Mouse (Mus musculus): ENCODE data around the gene Dusp27.
A peak's percentile ranks its signal among the peaks of the same experiment; 100 is the strongest.
"Not testable (repeated sequence)": the region's sequence is repeated elsewhere in the genome, so short reads cannot be mapped to it uniquely, and the experiment has no call there.

Gene Dusp27

DNA sequence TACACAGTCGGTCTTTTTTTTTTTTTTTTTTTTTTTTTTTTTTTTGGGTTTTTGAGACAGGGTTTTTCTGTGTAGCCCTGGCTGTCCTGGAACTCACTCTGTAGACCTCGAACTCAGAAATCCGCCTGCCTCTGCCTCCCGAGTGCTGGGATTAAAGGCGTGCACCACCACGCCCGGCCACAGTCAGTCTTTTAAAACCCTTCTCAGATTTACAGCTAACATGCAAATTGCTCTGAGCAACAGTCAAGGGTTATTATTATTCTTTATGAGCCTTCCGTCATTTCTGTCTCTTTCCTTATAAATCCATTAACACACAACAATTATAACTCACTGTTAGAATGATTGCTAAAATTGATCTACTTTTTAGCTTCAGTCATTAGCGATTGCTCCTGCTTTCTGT, 14.1 kb upstream of the Dusp27 start:
- not testable (repeated sequence) for DNase-seq

- DNase-seq = no peak
These were observed 12.0 kb upstream of the Dusp27 start for GRCm38 (mm10) chr1:166139620-166140184.

GRCm38 (mm10) chr1:166139113-166139512, 11.4 kb upstream of the Dusp27 start:
- DNase-seq = no peak

GRCm38 (mm10) chr1:166138136-166138535, 10.4 kb upstream of the Dusp27 start:
- DNase-seq = peak; percentile 25 to 60

DNA sequence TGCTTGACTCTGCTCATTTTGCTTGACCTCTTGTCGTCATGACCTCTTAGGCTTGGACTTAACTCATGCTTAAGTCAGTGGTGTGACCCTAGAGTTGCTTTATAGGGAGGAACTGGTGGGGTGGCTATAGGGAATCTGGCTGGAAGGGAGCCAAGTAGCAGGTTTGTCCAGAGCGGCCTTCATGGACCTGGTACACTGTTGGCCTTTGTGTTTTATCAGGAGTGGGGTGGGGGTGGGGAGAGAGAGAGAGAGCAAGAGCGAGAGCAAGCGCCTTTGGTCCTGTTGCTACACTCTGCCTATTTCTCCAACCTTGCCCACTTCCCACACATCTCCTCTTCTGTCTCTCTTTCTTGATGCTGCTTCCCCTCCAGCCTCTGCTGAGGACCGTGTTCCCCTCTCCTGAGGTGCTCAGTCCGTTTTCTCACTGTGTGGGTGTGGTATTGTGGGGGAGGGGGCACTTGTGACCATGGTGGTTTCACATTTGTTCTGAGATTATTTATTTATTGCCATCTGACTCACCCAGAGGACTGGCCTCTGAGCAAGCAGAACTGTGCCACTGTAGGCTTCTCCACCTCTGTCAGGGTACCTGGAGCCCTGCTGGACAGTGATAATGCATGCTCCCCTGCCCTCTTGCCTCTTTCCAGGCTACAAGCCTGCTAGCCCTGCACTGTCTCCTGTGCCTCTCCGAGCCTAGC, 9.7 kb upstream of the Dusp27 start:
- DNase-seq = no peak

DNA sequence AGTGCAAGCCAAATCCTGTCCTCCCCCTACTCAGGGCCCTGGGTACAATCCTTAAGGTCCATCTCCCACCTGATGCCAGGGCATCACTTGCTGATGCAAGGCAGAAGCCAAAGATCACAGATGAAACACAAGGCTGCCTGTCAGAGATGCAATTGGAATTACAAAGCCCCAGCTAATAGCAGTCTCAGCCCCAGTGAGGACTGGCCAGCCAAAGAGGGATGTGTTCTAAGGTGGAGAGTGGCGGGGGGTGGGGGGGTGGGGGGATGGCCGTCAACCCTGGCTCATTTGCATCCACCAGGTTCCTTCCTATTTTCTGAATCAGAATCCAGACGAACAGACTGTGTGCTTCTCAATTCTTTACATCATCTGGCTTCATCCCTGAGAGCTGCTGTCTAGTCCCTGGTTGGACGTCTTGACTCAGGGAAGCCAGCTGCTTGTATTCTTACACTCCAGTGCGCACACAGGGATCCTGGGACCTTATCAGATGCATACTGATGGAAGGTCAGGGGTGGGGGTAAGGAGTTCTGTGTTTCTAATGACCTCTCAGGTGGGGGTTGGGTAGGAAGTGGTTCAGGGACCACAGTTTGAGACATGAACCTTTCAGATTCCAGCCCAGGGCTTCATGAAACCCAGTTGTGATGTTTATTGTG, 7.5 kb upstream of the Dusp27 start:
- no peak for DNase-seq

DNA sequence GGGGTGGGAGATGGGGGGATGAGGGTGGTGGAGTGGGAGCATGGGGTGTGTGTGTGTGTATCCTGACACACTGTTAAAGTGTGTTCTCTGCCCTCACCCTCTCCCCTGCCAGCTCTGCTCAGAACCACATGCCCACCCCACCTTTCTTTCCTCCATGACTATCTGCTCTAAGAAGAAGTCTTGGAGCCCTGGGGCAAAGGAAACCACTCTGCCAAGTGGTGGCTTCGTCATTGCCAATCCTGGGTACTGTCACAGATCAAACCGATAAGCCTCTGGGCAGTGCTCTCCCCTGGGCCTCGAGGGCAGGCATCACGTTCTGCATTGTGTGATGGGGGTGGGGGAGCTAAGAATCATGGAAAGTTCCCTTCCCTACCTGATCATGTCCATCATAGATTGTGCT, 4.6 kb upstream of the Dusp27 start:
- no peak for DNase-seq

GRCm38 (mm10) chr1:166130224-166130860, 2.6 kb upstream of the Dusp27 start, which contains the start of gene Gpa33:
Gpa33 (plus strand) TSS chr1:166130238.
- no peak for DNase-seq

DNA sequence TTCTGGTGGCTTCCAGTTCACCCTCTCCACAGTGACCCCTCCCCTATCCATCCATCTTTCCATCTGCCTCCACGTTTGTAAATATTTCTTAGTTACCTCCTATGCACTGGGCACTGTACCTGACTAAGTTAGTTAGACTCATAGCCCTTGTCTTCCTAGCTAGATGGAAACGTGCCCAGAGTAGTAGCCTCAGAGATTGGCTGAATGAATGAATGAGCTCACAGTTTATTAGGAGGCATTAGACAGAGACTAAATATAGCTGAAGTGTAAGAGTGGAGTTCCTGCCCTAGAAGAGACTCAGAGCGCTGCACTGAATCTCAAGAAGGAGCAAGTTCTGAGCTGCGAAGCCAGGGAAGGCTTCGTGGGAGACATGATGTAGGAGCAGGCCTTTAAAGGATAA, 829 bp upstream of the Dusp27 start:
- no peak for DNase-seq

DNA sequence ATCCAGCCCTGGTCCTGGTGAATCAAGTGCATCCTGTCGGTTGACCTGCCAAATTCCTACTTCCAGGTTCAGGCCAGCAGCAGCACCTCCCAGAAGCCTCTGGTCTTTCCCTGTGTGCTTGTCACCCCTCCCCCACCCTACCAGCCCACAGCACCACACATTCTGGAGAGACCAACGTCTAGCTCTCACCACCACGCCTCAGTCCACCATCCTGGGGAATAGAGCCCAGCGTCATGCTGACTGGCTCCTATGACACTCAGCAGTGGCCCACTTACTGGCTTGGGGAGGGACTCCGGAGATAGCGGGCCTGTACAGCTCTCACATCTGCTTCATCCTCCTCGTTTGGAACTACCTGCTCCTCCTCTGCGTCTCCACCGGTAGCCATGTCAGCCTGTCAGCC, 927 bp downstream of the Dusp27 start:
- DNase-seq = no peak

DNA sequence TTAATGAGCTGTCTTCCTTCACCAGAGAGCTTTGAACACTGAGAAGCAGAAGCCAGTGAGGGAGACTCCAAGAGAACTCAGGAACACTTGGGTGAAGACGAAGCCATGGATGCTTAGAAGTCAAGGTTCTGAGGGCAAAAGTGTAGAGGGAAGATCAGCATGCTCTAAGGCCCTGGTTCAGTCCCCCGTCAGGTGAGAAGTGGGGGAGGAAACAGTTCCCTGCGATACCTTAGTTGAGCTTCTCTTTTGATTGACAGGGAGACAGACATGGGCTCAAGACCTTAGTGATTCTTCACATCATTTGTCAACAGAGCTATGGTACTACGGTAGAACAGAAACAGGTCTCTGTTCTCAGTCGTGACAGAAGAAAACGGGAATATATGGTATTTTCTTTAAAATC, 1.4 kb downstream of the Dusp27 start:
- no peak for DNase-seq

DNA sequence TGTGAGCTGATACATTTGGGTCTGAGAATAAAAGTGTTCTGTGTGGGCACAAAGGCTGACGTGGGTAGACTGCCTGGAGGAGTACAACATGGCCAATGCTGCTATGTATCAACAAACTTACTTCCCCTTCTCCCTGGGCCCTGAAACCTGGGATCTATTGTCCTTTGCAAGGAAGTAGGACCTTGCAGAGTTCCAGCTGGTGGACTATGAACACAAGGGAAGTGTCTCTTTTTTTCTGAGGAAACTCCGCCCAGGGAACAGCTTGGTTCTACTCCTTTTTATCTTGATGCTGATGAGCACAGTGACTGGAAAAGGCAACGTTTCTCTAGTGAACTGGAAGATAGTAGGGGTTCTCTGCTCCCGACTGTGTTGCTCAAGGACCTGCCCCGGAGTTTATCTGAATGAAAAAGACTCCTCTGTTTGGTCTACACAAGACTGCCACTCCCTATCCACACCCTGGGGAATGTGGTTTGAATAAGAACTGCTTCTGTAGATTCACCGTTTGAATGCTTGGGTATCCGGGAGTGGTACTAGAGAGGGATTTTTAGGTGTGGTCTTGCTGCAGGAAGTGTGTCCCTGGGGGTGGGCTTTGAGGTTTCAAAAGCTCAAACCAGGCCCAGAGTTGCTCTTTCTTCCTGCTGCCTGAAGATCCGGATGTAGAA, 2.7 kb downstream of the Dusp27 start:
- DNase-seq = no peak

DNA sequence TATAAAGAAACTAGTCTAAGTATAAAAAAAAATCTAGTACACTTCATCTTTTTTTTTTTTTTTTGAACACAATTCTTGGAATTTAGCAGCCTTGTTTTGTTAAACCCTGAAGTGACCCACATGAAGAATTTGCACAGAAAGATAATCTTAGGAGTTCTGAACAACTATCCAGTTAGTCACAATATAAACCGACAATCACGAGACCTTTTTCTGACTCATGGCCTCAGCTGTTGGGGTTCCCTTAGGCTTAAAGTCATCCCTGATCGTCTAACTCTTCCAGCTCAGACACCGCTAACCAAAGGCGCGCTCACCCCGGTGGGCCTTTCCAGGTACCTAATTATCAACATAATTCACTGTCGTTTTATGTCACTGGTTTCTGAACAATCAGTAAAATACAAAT, 4.0 kb downstream of the Dusp27 start:
- no peak for DNase-seq

DNA sequence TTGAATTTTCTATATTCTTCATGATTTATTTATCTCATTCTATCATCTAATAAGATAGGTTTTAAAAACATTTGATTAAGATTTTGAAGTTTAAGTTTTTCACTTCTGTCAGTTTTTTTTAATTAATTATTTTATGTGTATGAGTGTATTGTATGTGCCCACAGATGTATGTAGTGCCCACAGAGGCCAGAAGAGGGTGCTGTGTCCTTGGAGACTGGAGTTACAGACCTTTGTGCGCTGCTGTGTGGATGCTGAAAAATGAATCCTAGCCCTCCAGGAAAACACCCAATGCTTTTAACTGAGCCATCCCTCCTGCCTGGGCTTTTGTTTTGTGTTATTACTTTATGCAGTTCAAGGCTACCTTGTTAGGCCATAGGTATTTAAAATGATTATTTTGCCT, 4.7 kb downstream of the Dusp27 start:
- no peak for DNase-seq

- no peak for DNase-seq
These were observed 5.6 kb downstream of the Dusp27 start for GRCm38 (mm10) chr1:166122114-166122513.

DNA sequence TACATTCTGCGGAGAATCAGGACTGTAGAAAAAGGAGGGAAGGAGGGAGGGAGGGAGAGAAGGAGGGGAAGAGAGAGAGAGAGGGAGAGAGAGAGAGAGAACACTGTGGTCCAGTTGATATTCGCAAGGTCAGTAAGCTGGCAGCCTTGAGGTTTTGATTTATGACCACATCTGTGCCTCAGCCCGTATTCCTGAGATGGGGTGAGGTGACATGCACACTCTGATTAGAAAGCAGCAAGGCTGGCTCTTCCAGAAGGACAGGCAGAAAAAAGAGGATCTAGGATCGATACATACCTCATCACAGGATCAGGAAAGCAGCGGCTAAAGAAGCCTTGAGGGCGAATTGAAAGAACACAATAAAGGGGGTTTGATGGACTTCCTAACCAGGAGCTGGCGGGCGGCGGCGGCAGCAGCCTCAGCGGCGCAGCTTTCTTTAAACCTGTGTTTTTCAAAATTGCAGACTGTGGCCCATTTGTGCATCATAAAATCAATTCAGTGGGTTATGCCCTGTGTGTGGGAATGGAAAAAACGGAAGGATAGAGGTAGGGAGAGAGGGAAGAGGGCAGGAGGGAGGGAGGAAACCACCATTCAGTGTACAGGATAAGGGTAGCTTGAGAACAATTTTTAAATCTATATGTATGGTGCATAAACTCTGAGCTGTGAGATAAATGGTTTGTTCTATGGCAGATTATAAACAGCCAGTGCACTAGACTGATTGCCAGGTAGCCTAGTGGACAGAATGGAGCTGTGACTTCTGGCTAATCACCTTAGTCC, 9.7 kb downstream of the Dusp27 start:
- DNase-seq = no peak

DNA sequence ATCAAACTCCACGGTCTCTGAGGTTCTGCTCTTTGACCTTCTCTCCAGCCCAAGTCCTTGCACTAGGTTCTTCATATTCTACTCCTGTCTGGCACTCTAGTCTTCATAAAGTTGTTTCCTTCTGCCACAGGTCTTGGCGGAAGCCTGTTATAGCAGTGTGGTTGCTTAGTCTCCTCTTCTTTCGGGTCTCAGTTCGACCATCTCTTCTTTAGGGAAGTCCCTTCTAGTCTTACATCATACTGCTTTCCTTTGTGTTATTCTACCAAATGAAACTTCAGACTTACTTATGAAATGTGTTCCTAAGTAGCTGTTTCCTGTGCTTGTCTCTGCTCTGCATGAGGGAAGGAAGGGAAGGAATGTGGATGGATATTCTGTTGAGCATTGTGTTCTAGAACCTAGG, 12.0 kb downstream of the Dusp27 start:
- DNase-seq = no peak

DNA sequence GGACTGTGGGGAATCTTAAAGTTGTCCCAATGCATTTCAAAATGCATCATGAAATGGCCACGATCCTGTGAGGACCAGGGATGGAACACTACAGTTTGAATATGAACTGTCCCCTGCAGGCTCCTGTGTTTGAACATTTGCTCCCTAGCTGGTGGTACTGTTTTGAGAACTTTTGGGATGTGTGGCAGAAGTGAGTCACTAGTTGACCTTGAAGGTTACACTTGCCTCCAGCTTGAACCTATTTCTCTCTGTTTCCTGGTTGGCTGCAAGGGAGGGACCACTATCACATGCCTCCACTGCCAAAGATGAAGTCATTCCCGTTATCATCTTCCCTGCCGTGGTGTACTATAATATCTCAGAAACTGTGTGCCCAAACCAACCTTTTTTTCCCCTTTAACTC, 12.7 kb downstream of the Dusp27 start:
- DNase-seq = no peak

- no peak for DNase-seq
These were observed 22.3 kb downstream of the Dusp27 start for GRCm38 (mm10) chr1:166105464-166105863.

DNA sequence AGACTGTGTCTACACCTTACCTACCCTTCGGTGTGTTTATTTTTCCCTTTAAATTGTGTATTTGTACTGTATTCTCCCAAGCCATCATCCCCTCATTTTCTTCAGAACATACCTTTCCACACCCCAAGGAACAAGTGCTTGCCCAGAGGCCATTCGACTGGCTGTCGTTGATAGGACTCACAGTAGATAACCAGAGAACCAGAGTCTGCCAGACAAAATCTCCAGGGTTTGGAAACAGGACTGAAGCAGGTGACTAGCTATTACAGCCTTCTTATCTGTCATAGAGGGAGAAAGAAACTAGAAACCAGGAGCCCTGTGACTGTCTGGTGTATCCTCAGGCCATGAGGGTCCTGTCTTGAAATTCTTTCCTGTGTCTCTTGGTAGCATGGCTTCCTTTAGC, 22.9 kb downstream of the Dusp27 start:
- no peak for DNase-seq

DNA sequence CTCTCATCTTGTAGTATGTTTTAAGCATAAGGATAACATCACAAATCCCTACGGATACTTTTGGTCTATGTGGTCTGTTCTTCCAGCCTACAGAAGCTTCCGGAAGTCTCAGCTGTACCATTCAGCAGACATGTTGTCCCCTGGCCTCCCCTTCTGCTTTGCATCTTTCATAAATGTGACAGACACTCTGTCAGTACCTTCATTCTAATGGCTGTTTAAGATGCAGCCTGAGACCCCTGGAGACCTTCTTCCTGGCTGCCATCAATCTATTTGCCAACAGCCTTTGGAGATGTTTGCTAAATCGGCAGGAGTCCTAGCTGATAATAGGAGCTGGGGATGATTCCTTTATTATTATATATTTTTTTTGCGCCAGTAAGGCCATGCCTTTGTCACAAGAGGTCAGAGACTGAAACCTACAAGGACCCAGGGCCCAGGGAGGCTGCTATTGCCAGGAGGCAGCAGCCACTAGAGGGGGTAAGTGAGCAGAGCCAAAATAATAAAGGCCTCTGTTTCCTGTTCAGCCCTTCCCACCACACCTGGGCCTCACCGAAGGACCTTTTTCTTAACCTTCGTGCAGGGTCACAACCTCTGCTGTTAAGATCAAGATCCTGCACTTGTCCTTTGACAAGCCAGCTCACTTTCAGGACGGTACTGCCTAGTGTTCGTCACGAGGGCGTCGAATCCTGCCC, 24.7 kb downstream of the Dusp27 start:
- peak in 1 of 2 experiments; percentile 9 for DNase-seq

- no peak for DNase-seq
These were observed 29.6 kb downstream of the Dusp27 start for GRCm38 (mm10) chr1:166098120-166098519.

Measured in kidney, postnatal 25 days (tissue).